Mouse (Mus musculus) heart, adult 2 months (tissue): ENCODE data around the gene Clip2. TPM values are rescaled to one million over a fixed set of nuclear protein-coding genes. Genes with fewer than 3 reads are reported as not detected.
A peak's percentile ranks its signal among the peaks of the same experiment; 100 is the strongest.

Experiments used
- DNase-seq, 2 experiments: peaks; one replicate each; pipeline ENCODE4 v3.0.0; 2021
- H3K27ac ChIP-seq: fragments of 200-600 bp; 2 replicates; pipeline ENCODE4 v1.8.1; 2022
- H3K27me3 ChIP-seq: fragments of 200-500 bp; 2 replicates; pipeline ENCODE4 v1.6.1; 2012; ENCODE audit warnings: mild to moderate bottlenecking, low read length, inconsistent platforms, mixed read lengths; ENCODE audit not compliant: control insufficient read depth, insufficient read depth
- H3K36me3 ChIP-seq: fragments of 200-500 bp; 2 replicates; pipeline ENCODE4 v1.6.1; 2012; ENCODE audit warnings: low read length, inconsistent platforms; ENCODE audit not compliant: control insufficient read depth, insufficient read depth
- H3K4me1 ChIP-seq: fragments of 200-500 bp; 2 replicates; pipeline ENCODE4 v1.6.1; 2011; ENCODE audit warnings: low read length; ENCODE audit not compliant: control insufficient read depth, insufficient read depth
- H3K4me3 ChIP-seq: fragments of 200-600 bp; 2 replicates; pipeline ENCODE4 v1.8.1; 2022
- H3K79me2 ChIP-seq: fragments of 200-500 bp; replicated peaks from 2 replicates; pipeline ENCODE4 v1.6.1; 2012; ENCODE audit warnings: mild to moderate bottlenecking, inconsistent platforms, low read length, moderate library complexity, mixed read lengths; ENCODE audit not compliant: control insufficient read depth, insufficient read depth
- H3K9ac ChIP-seq: fragments of 200-500 bp; 2 replicates; pipeline ENCODE4 v1.6.1; 2012; ENCODE audit warnings: low read depth, mild to moderate bottlenecking, control low read depth, inconsistent platforms, low read length, mixed read lengths
- CTCF ChIP-seq: fragments of 200-600 bp; IDR thresholded peaks from 2 replicates; pipeline ENCODE4 v1.8.1; 2022; ENCODE audit warnings: antibody characterized with exemption, mild to moderate bottlenecking, moderate library complexity
- EP300 ChIP-seq: fragments of 200-500 bp; IDR thresholded peaks from 2 replicates; pipeline ENCODE4 v1.6.1; 2011; ENCODE audit warnings: low read depth, low read length, control low read depth; ENCODE audit not compliant: insufficient read depth
- POLR2A ChIP-seq: fragments of 200-500 bp; IDR thresholded peaks from 2 replicates; pipeline ENCODE4 v1.6.1; 2011; ENCODE audit warnings: mild to moderate bottlenecking, low read depth, low read length, control low read depth; ENCODE audit not compliant: insufficient read depth
- WGBS: fragments of 180-500 bp; shearing (Covaris S2); methylation state at CpG from one replicate; pipeline ENCODE4 v1.1.7; 2018; 5-methylcytosine and 5-hydroxymethylcytosine counted together
- intact Hi-C: fragments of 180-260 bp; cut with DNase I; formaldehyde crosslinking; loops from one replicate; pipeline ENCODE4 v1.15.1; 2025
- polyA plus RNA-seq: library from polyadenylated mRNA; depleted of rRNA; stranded (reverse); fragments of >200 nt; gene quantifications from 2 replicates; pipeline ENCODE4 v1.2.3, GENCODE M21; 2012
- total RNA-seq, 2 experiments: library from RNA; stranded (reverse); gene quantifications; 2 replicates each; pipeline ENCODE4 v1.2.3; 2021

The Clip2 gene
- total and polyA plus RNA-seq, 3 experiments, result 6.2 to 8.0 (median 7.0) TPM

GRCm38 (mm10) chr5:134560071-134560449, 7.8 kb upstream of the Clip2 start, which contains the start of gene Syna:
Syna (minus strand) TSS chr5:134560171.
- H3K4me3 ChIP-seq, result no peak within 1 kb of the TSS
- WGBS, result 85% methylated on average over 7 of the region's 7 CpGs
- TF ChIP-seq EP300 (no peak), CTCF (no peak), POLR2A (no peak)
- no peak within 1 kb of the TSS for H3K9ac ChIP-seq
- intact Hi-C loops, result no loop called here
- H3K27me3 ChIP-seq, result no peaks in the 10 kb centered on the region
- no peak within 1 kb of the TSS for H3K27ac ChIP-seq
- no peak for DNase-seq
- H3K79me2 ChIP-seq, result no peaks in the 10 kb centered on the region
- H3K4me1 ChIP-seq, result peaks cover 4% of the 10 kb centered on the region
- no peaks in the 10 kb centered on the region for H3K36me3 ChIP-seq

DNA sequence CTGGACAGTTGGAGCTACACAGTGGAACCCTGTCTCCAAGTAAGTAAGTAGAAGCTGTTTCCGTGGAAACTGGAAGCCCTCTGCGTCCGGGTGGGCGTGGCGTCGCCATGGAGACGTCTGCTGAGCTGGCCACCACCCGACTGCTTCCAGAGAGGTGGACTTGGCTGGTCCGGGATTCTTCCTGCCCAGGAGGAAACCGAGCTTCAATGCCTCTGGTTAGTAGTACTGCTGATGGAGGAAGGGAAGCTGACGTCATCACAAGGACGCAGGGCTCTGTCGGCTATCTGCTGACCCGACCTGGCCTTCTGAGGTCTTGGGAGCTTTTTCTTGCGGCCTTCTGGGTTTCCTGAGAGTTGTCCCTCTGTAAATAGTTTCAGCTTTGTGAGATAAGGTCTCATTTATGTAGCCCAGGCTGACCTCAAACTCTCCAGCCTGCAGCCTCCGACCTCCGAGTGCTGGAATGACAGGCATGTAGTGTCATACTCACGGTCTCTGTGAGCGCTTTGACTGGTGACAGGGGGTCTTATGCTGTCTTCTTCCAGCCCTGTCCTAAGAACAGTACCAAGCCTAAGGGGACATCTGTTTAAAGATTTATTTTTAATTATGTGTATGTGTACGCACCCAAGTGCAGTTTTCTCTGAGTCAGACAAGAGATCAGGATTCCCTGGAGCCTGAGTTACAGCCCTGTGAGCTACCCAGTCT, 3.4 kb upstream of the Clip2 start:
- peak overlapping the region; percentile 66 for H3K27ac ChIP-seq
- no peaks in the 10 kb centered on the region for H3K27me3 ChIP-seq
- intact Hi-C loops, result no loop called here
- WGBS, result 8% methylated on average over 20 of the region's 20 CpGs
- no peak overlapping the region for H3K9ac ChIP-seq
- TF ChIP-seq POLR2A (no peak), EP300 (peak; percentile 50; the same call in 1 of the 2 replicates), CTCF (no peak)
- no peaks in the 10 kb centered on the region for H3K79me2 ChIP-seq
- peaks cover 7% of the 10 kb centered on the region for H3K4me1 ChIP-seq
- H3K36me3 ChIP-seq, result no peaks in the 10 kb centered on the region
- no peak overlapping the region for H3K4me3 ChIP-seq
- peak; percentile 88 to 89 for DNase-seq

- H3K27ac ChIP-seq, result no peak overlapping the region
- no peaks in the 10 kb centered on the region for H3K79me2 ChIP-seq
- no peaks in the 10 kb centered on the region for H3K27me3 ChIP-seq
- no peak for DNase-seq
- TF ChIP-seq EP300 (no peak), POLR2A (no peak), CTCF (no peak)
- intact Hi-C loops, result no loop called here
- no peak overlapping the region for H3K9ac ChIP-seq
- peaks cover 8% of the 10 kb centered on the region for H3K4me1 ChIP-seq
- no peak overlapping the region for H3K4me3 ChIP-seq
- H3K36me3 ChIP-seq, result no peaks in the 10 kb centered on the region
- 73% methylated on average over 5 of the region's 5 CpGs for WGBS
These were observed 1.8 kb upstream of the Clip2 start for GRCm38 (mm10) chr5:134553951-134554546.

DNA sequence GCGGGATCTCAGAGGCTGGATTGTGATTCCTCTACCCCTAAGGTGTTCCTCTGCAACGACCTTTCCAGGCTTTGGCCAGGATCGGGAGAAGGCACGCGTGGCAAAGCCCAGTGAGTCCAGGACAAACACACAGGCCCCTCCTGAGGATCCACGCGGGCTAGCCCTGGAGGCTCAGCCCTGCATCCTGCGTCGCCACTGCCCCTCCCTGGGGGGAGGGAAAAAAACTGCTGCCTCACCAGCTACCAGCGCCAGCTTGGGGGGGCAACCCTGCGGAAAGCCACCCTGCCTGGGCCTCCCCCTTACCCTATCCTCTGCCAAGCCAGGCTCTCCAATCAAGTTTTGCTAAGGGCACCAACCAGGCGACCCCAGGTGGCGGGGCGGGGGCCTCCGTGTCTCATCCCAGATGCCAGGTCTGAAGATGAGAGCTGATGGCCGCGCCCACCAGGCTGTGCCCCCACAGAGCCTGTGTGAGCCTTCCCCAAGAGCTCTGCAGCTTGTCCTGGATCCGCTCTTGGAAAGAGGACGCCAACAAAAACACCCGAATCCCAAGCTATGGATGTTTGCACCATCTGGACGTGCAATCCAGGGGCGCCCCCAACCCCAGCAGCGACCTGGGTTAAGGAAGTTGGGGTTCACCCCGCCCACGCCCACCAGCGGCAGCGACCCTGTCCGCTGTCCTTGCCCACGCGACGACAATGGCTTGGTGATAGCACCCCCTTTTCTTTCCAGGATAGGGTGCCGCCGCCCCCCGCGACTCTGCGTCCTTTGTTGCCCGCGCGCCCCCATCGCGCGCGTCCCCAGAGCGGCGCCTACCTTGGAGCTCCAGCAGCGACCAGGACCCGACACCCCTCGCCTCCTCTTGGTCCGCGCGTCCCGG, 763 bp downstream of the Clip2 start:
- Histone ChIP-seq H3K79me2 (no peaks in the 10 kb centered on the region), H3K27ac (peak overlapping the region; percentile 85), H3K4me3 (peak overlapping the region; percentile 92), H3K36me3 (no peaks in the 10 kb centered on the region), H3K9ac (peak overlapping the region; percentile 87), H3K27me3 (no peaks in the 10 kb centered on the region), H3K4me1 (peaks cover 10% of the 10 kb centered on the region)
- 4% methylated on average over 52 of the region's 52 CpGs for WGBS
- intact Hi-C loops, result loop anchor here (1.0 to 2.0 kb wide), 2 partner anchors 20 to 45 kb away; no protein-coding TSS in a partner anchor
- peak; percentile 53 to 63 for DNase-seq
- TF ChIP-seq CTCF (no peak), POLR2A (no peak), EP300 (no peak)

GRCm38 (mm10) chr5:134550836-134551232, 1.4 kb downstream of the Clip2 start:
- Histone ChIP-seq H3K27ac (peak overlapping the region; percentile 85), H3K27me3 (no peaks in the 10 kb centered on the region), H3K36me3 (no peaks in the 10 kb centered on the region), H3K4me1 (peaks cover 10% of the 10 kb centered on the region), H3K4me3 (peak overlapping the region; percentile 92), H3K9ac (peak overlapping the region; percentile 87), H3K79me2 (no peaks in the 10 kb centered on the region)
- no peak for DNase-seq
- TF ChIP-seq EP300 (no peak), CTCF (no peak), POLR2A (no peak)
- 31% methylated on average over 6 of the region's 6 CpGs for WGBS
- intact Hi-C loops, result loop anchor here (2.0 kb wide), 1 partner anchor 44 kb away; no protein-coding TSS in a partner anchor
